Mouse (Mus musculus) MEL-GATA-1-ER (cell line): ENCODE measurements around the gene 4930519P11Rik.

Source experiments
- DNase-seq: peaks from one replicate; pipeline ENCODE4 v3.0.0-alpha.2; 2012; ENCODE audit warnings: low read depth; ENCODE audit errors: extremely low read depth

Gene 4930519P11Rik

DNA sequence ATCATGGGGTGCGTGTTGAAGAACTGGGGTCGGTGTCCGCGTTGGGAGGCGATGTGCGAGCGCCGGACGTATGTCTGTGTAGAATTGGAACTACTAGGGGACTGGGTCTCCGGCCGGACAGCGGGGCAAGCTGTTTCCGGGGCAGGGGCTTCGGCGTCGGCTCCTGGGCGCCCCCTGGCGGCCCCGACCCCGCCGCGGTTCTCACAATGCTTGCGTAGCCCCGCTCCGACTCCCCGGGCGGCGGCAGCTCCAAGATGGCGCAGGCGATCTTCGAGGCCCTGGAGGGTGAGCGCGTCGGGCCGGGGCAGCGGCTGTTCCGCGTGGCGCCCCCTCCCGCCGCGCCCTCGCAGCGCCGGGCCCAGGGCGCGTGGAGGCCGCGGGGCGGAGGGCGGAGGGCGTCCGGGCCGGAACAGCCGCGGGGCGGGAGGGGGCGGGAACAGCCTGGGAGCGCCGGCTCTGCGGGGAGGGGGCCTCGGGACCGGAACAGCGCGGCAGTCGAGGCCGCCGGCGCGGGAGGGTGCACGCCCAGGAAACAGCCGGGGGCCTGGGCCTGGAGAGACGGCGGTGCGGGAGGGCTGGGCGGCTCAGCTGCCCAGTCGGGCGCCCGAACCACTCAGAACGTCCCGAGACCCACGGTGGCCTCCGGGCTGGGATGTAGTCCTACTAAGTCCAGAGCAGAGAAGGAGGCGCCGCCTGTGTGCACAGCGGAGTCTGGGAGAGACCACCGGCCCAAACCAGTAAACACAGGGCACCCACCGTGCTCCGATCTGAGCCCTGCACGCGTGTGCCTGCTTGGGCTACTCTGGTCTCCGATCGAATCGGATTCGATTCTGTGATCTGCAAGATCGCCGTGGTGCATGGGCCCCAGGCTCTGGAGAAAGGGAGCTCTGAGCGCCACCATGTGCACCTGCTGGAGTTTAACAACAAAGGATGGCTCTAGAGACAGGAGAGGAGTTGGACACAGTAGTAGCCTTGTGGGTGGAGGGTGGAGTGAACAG, at the start of gene 4930519P11Rik, which contains the start of gene Zfp341:
TSS of gene 4930519P11Rik (minus strand) at position 320 of the 998 bp plus-strand sequence.
TSS of gene Zfp341 (plus strand) at position 180 of the 998 bp plus-strand sequence.
- peak; percentile 51 for DNase-seq

DNA sequence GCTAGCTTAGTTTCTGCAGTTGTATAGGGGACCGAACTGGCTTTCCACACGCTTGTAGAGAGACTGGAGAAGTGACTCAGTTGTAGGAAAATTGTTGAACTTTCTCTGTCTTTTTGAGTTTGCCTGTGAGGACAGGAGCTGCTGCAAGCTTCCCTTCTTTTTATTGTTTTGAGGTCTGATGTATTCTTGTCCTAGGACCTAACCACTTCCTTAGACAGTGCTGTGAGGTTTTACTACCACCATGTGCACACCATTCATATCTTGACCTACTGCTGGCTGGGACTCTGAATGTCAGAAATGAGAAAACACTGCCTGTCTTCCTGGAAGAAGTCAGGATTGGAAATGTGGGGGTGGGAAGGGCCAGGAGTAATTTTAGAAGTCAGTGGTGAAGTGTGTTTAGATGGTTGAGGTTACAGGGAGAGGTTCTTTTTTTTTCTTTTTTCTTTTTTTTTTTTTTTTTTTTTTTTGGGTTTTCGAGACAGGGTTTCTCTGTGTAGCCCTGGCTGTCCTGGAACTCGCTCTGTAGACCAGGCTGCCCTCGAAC, 46.4 kb upstream of the 4930519P11Rik start:
- no peak for DNase-seq

DNA sequence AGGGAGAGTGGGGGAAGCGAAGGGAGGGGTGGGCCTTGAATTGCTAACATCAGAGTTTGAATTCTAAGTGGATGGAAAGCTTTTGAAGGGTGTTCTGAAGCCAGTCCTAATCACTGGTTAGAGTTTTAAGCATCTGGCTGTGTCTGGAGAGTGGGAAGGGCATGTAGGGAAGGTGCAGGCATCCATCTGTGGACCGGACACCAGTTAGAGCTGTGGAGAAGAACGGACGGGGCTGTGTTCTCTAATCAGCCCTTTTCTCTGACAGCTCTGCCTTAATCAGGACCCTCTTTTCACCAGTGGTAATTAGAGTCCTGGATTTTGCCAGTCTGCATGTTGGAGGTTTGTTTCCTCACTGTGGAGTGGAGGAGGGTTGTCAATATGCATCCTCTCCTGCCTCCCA, 45.8 kb upstream of the 4930519P11Rik start:
- DNase-seq, result no peak

DNA sequence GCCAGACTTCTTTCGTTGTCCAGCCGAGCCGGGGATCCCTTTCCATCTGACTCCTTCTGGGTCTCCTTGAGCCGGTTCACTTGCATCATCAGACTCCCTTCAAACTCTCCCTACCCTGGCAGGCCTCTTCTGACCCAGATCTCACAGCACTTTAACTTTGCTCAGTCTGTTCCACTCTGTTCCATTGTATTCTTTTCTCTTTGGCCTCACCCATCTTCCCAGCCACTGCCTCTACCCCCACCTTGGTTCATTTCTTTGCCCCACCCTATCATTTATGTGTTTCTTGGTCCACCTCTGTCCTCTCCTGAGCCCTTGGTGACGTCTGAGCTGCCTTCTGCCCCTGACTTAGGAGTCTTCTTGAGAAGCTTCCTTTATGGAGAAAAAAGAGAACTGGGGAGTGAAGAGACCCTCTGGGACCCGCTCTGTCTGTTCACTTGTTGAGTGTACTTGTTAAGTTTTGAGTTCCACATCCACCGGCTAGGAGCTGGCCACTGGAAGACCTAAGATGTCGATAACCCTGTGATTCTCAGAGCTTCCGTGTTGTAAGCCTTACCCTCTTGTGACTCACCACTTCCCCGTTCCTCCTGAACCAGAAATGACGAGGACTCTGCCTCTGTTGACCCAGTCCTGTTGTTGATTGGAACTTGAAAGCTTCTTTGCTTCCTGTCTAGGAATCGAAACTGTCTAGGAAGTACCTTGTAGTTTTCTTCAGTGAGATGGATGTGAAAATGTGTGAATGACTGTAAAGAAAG, 44.4 kb upstream of the 4930519P11Rik start:
- DNase-seq, result peak; percentile 75

DNA sequence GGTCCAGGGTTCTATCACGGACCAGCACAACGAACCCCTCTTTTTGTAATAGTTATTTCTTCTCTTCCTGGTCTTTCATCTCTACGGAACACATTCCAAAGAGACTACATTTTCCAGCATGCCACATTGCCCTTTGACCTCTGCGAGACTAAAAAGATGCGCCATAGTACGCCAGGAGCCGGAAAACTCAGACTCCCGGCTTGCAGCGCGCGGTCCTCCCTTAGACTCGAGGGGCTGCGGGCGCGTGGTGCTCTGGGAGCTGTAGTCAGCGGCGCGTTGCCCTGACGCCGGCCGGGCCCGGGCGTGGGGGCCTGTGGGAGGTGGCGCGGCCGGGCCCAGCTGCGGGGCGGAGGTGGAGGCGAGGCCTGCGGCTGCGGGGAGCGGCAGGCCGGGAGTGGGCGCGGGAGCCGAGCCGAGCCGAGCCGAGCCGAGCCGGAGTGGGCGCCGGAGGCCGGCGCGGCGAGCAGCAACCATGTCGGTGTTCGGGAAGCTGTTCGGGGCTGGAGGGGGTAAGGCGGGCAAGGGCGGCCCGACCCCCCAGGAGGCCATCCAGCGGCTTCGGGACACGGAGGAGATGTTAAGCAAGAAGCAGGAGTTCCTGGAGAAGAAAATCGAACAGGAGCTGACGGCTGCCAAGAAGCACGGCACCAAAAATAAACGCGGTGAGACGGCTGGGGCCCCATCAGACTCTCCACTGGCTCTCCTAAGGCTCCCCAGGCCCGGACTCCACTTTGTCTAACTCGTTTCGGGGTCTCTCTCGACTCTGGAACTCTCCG, 43.7 kb upstream of the 4930519P11Rik start:
- DNase-seq, result peak; percentile 97

DNA sequence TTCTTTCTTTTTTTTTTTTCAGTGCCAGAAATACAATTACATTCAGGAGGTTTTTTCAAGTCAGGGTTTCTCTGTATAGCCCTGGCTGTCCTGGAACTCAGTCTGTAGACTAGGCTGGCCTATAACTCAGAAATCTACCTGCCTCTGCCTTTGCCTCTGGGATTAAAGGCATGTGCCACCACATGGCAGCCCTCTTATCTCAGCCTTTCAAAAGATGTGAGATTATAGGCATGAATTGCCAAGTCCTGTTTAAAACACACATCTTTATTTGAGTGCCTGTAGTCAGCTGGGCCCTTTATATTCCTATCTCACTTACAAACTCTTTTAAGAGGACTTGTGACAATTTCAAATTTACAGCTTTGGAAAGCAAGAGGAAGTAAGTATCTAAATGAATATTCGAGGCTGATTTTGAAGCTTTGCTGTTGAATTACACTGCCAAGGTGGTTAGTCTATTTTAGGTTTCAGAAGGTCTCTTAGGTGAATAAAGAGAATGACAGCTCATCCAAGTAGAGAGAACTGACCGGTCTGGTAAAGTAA, 42.7 kb upstream of the 4930519P11Rik start:
- no peak for DNase-seq

DNA sequence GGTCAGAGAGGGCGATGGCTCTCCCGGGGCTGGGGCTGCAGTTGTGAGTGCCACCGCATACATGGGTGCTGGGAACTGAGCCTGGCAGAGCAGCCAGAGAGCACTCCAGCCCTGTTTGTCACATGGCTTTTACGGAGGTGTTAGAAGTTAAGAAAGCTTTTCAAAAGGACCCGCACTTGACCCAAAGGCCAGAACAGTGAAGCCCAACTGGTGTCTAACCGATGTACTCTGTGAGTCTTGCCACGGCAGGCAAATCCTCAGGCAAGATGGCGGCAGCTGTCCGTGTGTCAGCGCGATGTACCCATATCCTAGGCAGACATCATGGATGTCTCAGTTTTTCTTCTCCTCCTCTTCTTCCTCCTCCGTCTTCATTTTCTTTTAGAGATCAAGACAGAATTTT, 41.7 kb upstream of the 4930519P11Rik start:
- no peak for DNase-seq

DNA sequence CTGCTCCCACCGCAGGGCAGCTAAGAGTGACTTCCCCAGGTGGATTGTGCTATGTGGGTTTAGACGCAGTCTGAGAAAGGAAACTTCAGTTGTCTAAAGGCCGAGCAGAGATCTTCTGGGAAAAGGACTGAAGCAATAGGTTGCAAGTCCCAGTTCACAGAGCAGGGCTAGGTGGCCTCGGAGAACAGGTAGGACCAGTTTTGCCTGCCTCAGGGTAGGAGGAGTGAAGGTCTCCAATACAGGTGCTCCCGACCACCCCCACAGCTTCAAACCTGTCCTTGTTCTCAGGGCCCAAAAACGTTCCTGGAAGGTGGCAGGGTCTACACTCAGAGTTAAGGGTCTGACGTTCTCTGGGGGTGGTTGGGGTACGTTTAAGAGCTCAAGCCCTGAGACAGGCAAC, 38.1 kb upstream of the 4930519P11Rik start, which contains the start of gene Chmp4b:
TSS of gene Chmp4b (plus strand) at position 343 of the 400 bp plus-strand sequence.
- no peak for DNase-seq

DNA sequence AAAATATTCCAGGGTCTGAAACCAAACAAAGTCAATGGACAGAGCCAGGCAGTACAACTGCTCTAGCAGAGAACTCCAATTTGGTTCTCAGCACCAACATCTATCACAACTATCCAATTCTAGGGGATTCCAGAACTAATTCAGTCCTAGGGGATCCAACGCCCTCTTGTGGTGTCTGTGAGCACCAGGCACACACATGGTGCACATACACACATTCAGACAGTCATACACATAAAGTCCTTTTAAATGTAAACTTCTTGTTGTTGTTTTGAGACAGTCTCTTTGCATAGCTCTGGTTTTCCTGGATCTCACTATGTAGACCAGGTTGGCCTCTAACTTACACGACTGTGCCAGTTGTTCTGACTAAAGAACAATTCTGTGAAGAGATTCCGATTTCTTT, 37.2 kb upstream of the 4930519P11Rik start:
- no peak for DNase-seq

DNA sequence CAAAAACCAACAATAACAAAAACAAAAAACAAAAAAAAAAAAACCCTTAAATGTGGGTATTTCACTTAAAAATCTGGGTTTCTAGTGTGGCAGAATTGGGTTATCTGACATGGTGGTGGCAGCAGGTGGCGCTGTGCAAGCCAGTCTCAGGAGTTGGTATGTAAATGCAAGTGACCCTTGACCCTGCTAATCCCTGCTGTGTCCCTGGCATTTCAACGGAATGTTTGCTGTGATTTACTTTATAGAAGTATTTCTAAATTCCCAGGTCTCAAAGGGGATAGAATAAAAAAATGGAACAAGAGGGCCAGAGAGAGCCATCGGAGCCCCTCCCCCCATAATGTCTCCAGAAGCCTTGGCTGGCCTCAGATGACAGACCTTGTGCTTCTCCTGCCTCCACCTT, 34.8 kb upstream of the 4930519P11Rik start:
- no peak for DNase-seq

DNA sequence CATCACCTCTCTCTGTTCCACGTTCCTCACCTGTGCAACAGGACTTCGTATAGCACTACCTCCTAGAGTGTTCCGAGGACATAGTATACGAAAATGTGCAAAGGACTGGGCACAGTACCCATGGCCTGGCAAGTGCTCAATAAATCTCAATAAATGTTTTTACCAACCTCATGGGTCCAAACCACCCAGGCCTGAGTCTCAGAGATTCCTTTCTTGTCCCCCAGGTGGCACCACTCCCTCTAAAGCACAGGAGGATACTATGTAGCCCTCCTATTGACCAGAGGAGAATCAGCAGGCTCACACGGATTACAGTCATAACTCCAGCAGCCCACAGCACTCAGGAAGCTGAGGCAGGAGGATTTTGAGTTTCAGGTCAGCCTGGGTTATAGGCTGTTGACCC, 33.4 kb upstream of the 4930519P11Rik start:
- DNase-seq, result no peak

DNA sequence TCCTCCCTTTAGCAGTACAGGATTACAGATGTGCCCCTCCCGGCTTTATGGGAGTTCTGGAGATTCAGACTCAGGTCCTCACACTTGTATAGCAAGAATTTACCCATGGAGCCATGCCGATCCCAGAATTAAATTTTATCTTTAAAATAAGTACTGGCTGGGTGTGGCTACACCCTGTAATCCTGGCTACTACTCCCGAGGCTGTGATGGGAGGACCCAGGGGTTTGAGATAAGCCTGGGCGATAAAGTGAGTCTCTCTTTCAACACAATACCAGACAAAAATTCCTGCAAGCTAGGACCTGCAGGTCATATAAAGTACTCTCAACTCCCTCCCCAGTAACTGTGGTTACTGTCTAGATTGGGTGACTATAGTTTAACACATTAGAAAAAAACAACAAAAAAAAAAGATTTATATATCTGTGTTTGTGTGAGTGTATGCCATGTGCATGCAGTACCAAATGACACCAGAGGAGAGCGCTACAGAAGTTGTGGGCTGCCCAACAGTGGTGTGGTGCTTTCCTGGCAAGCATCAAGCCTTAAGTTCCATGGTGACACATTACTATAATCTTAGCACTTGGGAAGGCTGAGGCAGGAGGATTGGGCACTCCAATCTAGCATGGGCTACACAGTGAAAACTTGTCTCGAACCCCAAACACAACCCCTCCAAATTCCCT, 29.6 kb upstream of the 4930519P11Rik start:
- DNase-seq, result no peak

DNA sequence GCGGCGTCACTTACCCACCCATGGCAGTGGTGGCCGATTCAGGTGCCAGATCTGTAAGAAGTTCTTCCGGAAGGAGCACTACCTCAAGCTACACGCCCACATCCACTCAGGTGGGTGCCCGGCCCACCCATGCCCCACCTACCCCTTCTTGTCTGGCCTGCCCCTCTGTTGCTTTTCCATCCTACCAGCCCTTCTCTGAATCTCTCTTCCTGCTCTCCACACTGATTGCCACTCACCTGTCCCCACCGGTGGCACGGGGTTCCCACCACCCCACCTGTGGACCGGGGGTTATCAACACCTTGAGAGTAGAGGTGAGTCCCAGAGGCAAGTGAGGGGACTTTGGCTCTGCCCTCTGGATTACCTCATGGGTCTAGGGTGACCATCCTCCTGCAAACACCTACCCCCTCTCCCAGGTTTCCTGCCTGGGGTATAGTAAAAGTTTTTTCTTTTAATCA, 28.8 kb upstream of the 4930519P11Rik start:
- DNase-seq, result no peak

DNA sequence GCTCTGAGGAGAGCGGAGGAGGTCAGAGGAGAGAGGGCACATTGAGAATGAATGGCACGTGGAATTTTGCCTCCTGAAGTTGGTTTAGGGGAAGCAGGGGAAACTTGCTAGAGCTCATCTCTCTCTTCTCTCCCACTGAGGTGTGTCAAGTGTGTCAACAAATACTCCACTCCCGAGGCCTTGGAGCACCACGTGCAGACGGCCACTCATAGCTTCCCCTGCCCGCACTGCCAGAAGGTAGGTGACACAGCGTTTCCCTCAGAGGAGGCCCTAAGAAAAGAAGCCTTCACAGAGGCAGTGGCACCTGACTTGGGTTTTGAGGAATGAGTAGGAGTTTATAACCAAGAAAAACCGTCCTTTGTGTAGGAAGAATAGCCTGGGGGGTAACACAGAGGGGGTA, 27.9 kb upstream of the 4930519P11Rik start:
- no peak for DNase-seq

DNA sequence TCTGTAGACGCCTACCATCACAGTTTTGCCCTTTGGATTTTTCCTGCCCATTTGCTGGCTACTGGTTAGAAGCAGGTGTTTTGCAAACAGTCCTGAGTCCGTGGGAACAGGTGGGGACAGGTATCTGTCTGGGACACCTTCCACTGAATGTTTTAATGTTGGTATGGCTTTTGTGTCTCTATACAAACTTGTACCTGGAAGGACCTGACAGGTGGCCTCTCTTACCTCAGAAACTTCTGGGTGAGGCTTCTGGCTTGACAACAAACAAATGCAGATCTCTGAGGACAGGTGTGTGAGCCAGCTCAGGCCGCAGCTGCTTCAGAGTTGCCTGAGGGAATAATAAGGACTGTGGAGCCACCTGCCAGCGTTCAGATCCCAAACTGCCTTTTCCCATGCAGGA, 25.9 kb upstream of the 4930519P11Rik start:
- no peak for DNase-seq

DNA sequence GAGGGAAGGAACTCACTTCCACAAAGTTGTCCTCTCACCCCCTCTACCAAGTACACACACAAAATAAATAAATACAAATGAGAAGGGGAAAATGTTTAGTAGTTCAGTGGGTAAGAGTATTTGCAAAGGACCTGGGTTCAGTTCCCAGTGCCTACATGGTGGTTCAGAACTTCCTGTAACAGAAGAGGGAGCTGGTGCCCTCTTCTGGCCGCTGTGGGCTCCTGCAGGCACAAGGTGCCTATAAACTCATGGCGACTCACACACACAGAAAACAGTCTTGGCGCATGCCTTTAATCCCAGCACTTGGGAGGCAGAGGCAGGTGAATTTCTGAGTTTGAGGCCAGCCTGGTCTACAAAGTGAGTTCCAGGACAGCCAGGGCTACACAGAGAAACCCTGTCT, 25.3 kb upstream of the 4930519P11Rik start:
- no peak for DNase-seq

DNA sequence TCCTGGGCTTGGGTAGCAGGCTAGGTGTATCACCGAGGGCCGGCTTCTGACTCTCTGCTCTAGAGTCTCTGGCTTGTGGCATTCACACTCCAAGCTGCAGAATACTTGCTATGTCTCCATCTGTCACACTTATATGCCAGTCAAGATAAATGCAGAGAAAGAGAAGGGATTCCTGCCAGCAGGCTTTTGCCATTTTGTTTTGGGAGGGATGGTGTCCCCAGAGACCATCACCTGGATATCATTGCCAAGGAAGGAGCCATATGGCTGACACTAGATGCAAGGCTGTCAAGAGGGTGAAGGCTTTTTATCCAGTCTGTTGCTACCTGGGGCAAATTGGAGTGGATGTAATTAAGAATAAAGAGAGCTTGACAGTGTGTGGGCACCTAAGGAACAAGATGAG, 22.6 kb upstream of the 4930519P11Rik start:
- no peak for DNase-seq

DNA sequence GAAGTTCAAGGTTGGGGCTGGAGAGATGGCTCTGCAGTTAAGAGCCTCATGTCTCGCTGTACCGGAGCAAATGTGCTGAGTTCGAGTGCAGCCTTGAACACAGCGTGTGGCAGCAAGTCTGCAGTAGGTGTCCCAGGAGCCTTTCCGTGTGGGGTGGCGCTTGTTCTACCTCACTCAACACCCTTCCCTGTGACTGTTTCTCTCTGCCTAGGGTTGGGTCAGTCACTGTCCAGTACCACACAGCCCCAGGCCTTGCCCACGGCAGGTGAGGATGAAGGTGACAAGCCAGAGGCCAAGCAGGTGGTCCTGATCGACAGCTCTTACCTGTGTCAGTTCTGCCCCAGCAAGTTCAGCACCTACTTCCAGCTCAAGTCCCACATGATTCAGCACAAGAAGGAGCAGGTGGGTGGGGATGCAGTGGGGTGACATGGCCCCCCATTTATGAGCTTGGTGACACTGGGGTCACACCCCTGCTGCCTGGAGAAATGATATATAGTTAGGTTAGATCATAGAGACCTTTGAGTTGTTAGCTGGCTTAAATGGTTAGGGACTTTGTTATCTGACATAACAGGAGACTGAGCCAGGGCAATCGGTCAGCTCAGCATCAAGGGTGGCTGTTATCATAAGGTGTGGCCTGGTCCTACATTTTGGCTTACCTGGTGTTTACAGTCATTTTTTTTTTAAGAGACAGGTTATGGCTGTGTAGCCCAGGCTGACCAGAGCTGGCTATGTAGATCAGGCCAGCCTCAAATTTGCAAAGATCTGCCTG, 20.8 kb upstream of the 4930519P11Rik start:
- DNase-seq, result no peak

DNA sequence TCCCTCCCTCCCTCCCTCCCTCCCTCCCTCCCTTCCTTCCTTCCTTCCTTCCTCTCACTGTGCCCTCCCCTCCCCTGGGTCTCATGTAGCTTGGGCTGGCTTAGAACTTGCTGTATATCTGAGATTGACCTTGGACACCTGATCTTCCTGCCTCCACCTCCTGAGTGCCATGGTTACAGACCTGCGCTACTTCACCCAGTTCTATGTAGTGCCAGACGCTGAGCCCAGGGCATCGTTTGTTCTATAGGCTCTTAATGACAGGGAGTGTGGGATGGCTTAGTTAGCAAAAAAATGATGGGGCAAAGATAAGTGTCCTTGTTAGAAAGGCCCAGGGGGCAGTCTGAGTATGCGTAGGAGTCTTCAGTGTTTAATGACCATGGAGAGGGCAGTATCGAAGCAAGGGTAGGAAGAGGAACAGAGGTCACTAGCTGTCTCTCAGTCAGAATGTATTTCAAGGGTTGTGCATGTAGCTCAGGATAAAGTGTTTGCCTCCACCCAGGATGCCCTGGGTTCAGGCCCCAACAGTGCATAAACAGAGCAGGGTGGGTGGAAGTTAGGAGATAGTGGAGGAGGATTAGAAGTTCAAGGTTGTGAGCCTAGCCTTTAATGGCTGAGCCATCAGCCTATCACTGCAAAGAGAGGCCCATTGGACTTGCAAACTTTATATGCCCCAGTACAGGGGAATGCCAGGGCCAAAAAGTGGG, 20.0 kb upstream of the 4930519P11Rik start:
- DNase-seq, result no peak
